Mouse (Mus musculus) neural tube, embryonic 11.5 days (tissue): ENCODE results near the gene Chst3. TPM values are rescaled to one million over a fixed set of nuclear protein-coding genes. Genes with fewer than 3 reads are reported as not detected.
"Not testable (repeated sequence)": the region's sequence is repeated elsewhere in the genome, so short reads cannot be mapped to it uniquely, and the experiment has no call there.

Experiments
- ATAC-seq: fragments of 200-750 bp; cut with Nextera tagmentation; 2 replicates; pipeline ENCODE4 v1.8.0; 2017; ENCODE audit warnings: moderate number of reproducible peaks, mild to moderate bottlenecking, moderate TSS enrichment, moderate library complexity; ENCODE audit not compliant: insufficient read depth, low FRiP score, low TSS enrichment
- DNase-seq: peaks from one replicate; pipeline ENCODE4 v3.0.0-alpha.2; 2015; ENCODE audit warnings: low spot score
- H3K27ac ChIP-seq: fragments of 300-500 bp; sonication (generic); 2 replicates; pipeline ENCODE4 v1.5.1; 2014; ENCODE audit warnings: low read depth, mild to moderate bottlenecking, low read length
- H3K27me3 ChIP-seq: fragments of 300-500 bp; sonication (generic); 2 replicates; pipeline ENCODE4 v1.6.1; 2014; ENCODE audit warnings: mild to moderate bottlenecking, low read length, mixed read lengths; ENCODE audit not compliant: control insufficient read depth, insufficient read depth
- H3K36me3 ChIP-seq: fragments of 300-500 bp; sonication (generic); 2 replicates; pipeline ENCODE4 v1.6.1; 2014; ENCODE audit warnings: mild to moderate bottlenecking, low read length, moderate library complexity, mixed read lengths; ENCODE audit not compliant: control insufficient read depth, insufficient read depth
- H3K4me1 ChIP-seq: fragments of 300-500 bp; sonication (generic); 2 replicates; pipeline ENCODE4 v1.6.1; 2014; ENCODE audit warnings: low read length, mixed read lengths; ENCODE audit not compliant: control insufficient read depth, insufficient read depth
- H3K4me2 ChIP-seq: fragments of 300-500 bp; sonication (generic); 2 replicates; pipeline ENCODE4 v1.6.1; 2014; ENCODE audit warnings: low read depth, mild to moderate bottlenecking, moderate library complexity
- H3K4me3 ChIP-seq: fragments of 300-500 bp; sonication (generic); 2 replicates; pipeline ENCODE4 v1.5.1; 2014; ENCODE audit warnings: low read depth, low read length
- H3K9ac ChIP-seq: fragments of 300-500 bp; sonication (generic); 2 replicates; pipeline ENCODE4 v1.6.1; 2014; ENCODE audit warnings: mild to moderate bottlenecking, low read length
- H3K9me3 ChIP-seq: fragments of 300-500 bp; sonication (generic); 2 replicates; pipeline ENCODE4 v1.6.1; 2016; ENCODE audit warnings: low read length; ENCODE audit not compliant: control insufficient read depth
- WGBS: fragments of 180-500 bp; shearing (Covaris S2); extraction: QIAGEN DNeasy Blood & Tissue Kit; methylation state at CpG from one replicate; pipeline ENCODE4 v1.1.7; 2014; 5-methylcytosine and 5-hydroxymethylcytosine counted together
- microRNA-seq: library from miRNA; unstranded; fragments of <30 nt; microRNA quantifications from one replicate; pipeline ENCODE4, GENCODE M21; 2016
- polyA plus RNA-seq: library from polyadenylated mRNA; unstranded; fragments of >200 nt; fragmentation: Nextera tagmentation; extraction: Ambion mirVana; gene quantifications from 2 replicates; pipeline ENCODE4 v1.2.1, GENCODE M21; 2014

Chst3 gene
- polyA plus RNA-seq, 1 experiment from 2014 or later = 1.6 TPM

DNA sequence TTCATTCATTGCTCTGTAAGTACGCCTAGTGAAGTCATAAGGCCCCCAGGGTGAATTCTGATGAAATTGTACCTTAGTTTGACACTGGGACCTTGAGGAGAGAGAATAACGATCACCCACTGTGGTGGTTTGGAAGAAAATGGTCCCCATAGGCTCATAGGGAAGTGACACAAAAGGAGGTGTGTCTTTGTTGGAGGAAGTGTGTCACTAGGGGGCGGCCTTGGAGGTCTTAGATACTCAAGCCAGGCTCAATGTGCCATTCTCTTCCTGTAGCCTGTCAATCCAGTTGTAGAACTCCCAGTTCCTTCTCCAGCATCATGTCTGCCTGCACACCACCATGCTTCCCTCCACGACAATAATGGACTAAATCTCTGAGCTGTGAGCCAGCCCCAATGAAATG lies 78.3 kb downstream of the Chst3 start:
- H3K9ac ChIP-seq = no peak overlapping the region
- no peaks in the 10 kb centered on the region for H3K9me3 ChIP-seq
- H3K27me3 ChIP-seq = no peaks in the 10 kb centered on the region
- no peak overlapping the region for H3K4me2 ChIP-seq
- no peak overlapping the region for H3K4me3 ChIP-seq
- no peak for DNase-seq
- no peak overlapping the region for H3K27ac ChIP-seq
- 92% methylated on average over 4 of the region's 4 CpGs for WGBS
- no peak for ATAC-seq
- H3K4me1 ChIP-seq = no peaks in the 10 kb centered on the region
- no peaks in the 10 kb centered on the region for H3K36me3 ChIP-seq

GRCm38 (mm10) chr10:60138680-60139079 lies 80.4 kb downstream of the Chst3 start:
- no peaks in the 10 kb centered on the region for H3K36me3 ChIP-seq
- WGBS = 89% methylated on average over 5 of the region's 5 CpGs
- H3K4me3 ChIP-seq = no peak overlapping the region
- H3K4me2 ChIP-seq = no peak overlapping the region
- H3K4me1 ChIP-seq = no peaks in the 10 kb centered on the region; the same call in 1 of the 2 replicates
- DNase-seq (no peak), ATAC-seq (no peak)
- H3K27ac ChIP-seq = no peak overlapping the region
- H3K9me3 ChIP-seq = no peaks in the 10 kb centered on the region
- no peak overlapping the region for H3K9ac ChIP-seq
- H3K27me3 ChIP-seq = no peaks in the 10 kb centered on the region

- H3K36me3 ChIP-seq = no peaks in the 10 kb centered on the region
- no peak for DNase-seq
- no peaks in the 10 kb centered on the region for H3K9me3 ChIP-seq
- no peaks in the 10 kb centered on the region for H3K27me3 ChIP-seq
- H3K9ac ChIP-seq = no peak overlapping the region
- 82% methylated on average over 7 of the region's 7 CpGs for WGBS
- no peak for ATAC-seq
- no peak overlapping the region for H3K27ac ChIP-seq
- H3K4me2 ChIP-seq = no peak overlapping the region
- no peak overlapping the region for H3K4me3 ChIP-seq
- no peaks in the 10 kb centered on the region; the same call in 1 of the 2 replicates for H3K4me1 ChIP-seq
Measured at GRCm38 (mm10) chr10:60136935-60137334, 82.1 kb downstream of the Chst3 start.

- 47% methylated on average over 1 of the region's 1 CpGs for WGBS
Measured at GRCm38 (mm10) chr10:60136010-60136409, 83.0 kb downstream of the Chst3 start.

DNA sequence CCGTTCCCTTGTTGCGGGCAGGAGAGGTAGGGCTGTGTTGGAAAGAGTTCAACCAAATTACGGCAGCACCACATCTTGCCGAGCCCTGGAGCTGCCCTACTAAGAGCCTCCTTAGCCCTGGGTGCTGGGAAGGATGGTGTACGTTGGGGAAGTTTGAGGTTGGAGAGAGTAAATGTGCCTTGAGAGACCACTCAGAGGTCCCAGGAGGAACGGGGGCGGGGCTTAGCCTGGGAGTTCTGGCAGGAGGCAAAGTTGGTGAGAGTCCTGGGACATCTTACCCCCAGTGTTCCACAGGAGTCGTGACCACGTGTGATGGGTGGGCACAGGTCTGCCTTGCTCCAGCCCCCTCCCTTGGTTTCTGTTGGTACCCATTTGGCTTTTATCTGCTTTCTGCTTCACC lies 84.9 kb downstream of the Chst3 start:
- 52% methylated on average over 9 of the region's 9 CpGs for WGBS

More at GRCm38 (mm10) chr10:60136010-60136409, 83.0 kb downstream of the Chst3 start:
- not testable (repeated sequence) for H3K9me3 ChIP-seq, H3K4me3 ChIP-seq, H3K27ac ChIP-seq, H3K27me3 ChIP-seq, DNase-seq, H3K4me2 ChIP-seq, ATAC-seq, H3K9ac ChIP-seq, H3K4me1 ChIP-seq, H3K36me3 ChIP-seq

GRCm38 (mm10) chr10:60133501-60133900 lies 85.6 kb downstream of the Chst3 start:
- Histone ChIP-seq H3K9me3 (no peaks in the 10 kb centered on the region), H3K27ac (no peak overlapping the region)
- no peak for DNase-seq

More for the DNA sequence above, 84.9 kb downstream of the Chst3 start:
- Histone ChIP-seq H3K27me3 (no peaks in the 10 kb centered on the region), H3K4me3 (no peak overlapping the region), H3K9me3 (no peaks in the 10 kb centered on the region), H3K36me3 (no peaks in the 10 kb centered on the region), H3K4me2 (no peak overlapping the region), H3K9ac (no peak overlapping the region), H3K4me1 (no peaks in the 10 kb centered on the region; the same call in 1 of the 2 replicates), H3K27ac (no peak overlapping the region)
- DNase-seq = no peak
- ATAC-seq = no peak

More at GRCm38 (mm10) chr10:60133501-60133900, 85.6 kb downstream of the Chst3 start:
- no peaks in the 10 kb centered on the region; the same call in 1 of the 2 replicates for H3K4me1 ChIP-seq
- no peak overlapping the region for H3K4me2 ChIP-seq
- WGBS = 33% methylated on average over 6 of the region's 6 CpGs
- H3K4me3 ChIP-seq = no peak overlapping the region
- no peaks in the 10 kb centered on the region for H3K27me3 ChIP-seq
- H3K9ac ChIP-seq = no peak overlapping the region
- no peak for ATAC-seq
- no peaks in the 10 kb centered on the region for H3K36me3 ChIP-seq

Small RNA genes lying within 50 kb of the gene (microRNA-seq; reads per million reads assigned to microRNA genes)
- not detected for gene Gm22117

Other genes with a start within 250 kb of the Chst3 start
- 34.9 and 35.4 TPM in 2 replicates for gene Ascc1, start 216.5 kb downstream of the Chst3 start, polyA plus RNA-seq
- 89.1 and 90.4 TPM in 2 replicates for gene Anapc16, start 216.1 kb downstream of the Chst3 start, polyA plus RNA-seq
- 35.3 and 40.1 TPM in 2 replicates for gene Spock2, start 113.0 kb downstream of the Chst3 start, polyA plus RNA-seq
- gene Psap, start 58.4 kb upstream of the Chst3 start, polyA plus RNA-seq = 79.6 and 84.2 TPM in 2 replicates
- gene Vsir, start 127.6 kb upstream of the Chst3 start, polyA plus RNA-seq = 1.6 and 3.7 TPM in 2 replicates
- gene Gm17455, start 180.5 kb upstream of the Chst3 start, polyA plus RNA-seq = 2.9 and 6.2 TPM in 2 replicates